Mouse (Mus musculus) neural tube, embryonic 12.5 days (tissue): ENCODE results near the gene Gemin7. TPM values are rescaled to one million over a fixed set of nuclear protein-coding genes. Genes with fewer than 3 reads are reported as not detected.

Experiments used
- ATAC-seq: fragments of 200-750 bp; cut with Nextera tagmentation; 2 replicates; pipeline ENCODE4 v1.8.0; 2017; ENCODE audit warnings: low read depth, mild to moderate bottlenecking, moderate TSS enrichment, moderate library complexity; ENCODE audit not compliant: low FRiP score
- H3K27ac ChIP-seq: fragments of 300-500 bp; sonication (generic); 2 replicates; pipeline ENCODE4 v1.5.1; 2016
- H3K27me3 ChIP-seq: fragments of 300-500 bp; sonication (generic); replicated peaks from 2 replicates; pipeline ENCODE4 v1.6.1; 2016; ENCODE audit warnings: mild to moderate bottlenecking
- H3K36me3 ChIP-seq: fragments of 300-500 bp; sonication (generic); 2 replicates; pipeline ENCODE4 v1.6.1; 2016; ENCODE audit warnings: mild to moderate bottlenecking
- H3K4me1 ChIP-seq: fragments of 300-500 bp; sonication (generic); 2 replicates; pipeline ENCODE4 v1.6.1; 2016
- H3K4me2 ChIP-seq: fragments of 300-500 bp; sonication (generic); replicated peaks from 2 replicates; pipeline ENCODE4 v1.6.1; 2016; ENCODE audit warnings: mild to moderate bottlenecking
- H3K4me3 ChIP-seq: fragments of 300-500 bp; sonication (generic); 2 replicates; pipeline ENCODE4 v1.5.1; 2016
- H3K9ac ChIP-seq: fragments of 300-500 bp; sonication (generic); 2 replicates; pipeline ENCODE4 v1.6.1; 2016; ENCODE audit warnings: mild to moderate bottlenecking
- H3K9me3 ChIP-seq: fragments of 300-500 bp; sonication (generic); 2 replicates; pipeline ENCODE4 v1.6.1; 2016; ENCODE audit warnings: mild to moderate bottlenecking
- WGBS: fragments of 180-500 bp; shearing (Covaris S2); methylation state at CpG from one replicate; pipeline ENCODE4 v1.1.7; 2016; 5-methylcytosine and 5-hydroxymethylcytosine counted together
- polyA plus RNA-seq: library from polyadenylated mRNA; unstranded; fragments of >200 nt; fragmentation: Nextera tagmentation; extraction: Ambion mirVana; gene quantifications from 2 replicates; pipeline ENCODE4 v1.2.1, GENCODE M21; 2016

Gemin7 gene
- polyA plus RNA-seq, 1 experiment from 2014 or later: 140 TPM

DNA sequence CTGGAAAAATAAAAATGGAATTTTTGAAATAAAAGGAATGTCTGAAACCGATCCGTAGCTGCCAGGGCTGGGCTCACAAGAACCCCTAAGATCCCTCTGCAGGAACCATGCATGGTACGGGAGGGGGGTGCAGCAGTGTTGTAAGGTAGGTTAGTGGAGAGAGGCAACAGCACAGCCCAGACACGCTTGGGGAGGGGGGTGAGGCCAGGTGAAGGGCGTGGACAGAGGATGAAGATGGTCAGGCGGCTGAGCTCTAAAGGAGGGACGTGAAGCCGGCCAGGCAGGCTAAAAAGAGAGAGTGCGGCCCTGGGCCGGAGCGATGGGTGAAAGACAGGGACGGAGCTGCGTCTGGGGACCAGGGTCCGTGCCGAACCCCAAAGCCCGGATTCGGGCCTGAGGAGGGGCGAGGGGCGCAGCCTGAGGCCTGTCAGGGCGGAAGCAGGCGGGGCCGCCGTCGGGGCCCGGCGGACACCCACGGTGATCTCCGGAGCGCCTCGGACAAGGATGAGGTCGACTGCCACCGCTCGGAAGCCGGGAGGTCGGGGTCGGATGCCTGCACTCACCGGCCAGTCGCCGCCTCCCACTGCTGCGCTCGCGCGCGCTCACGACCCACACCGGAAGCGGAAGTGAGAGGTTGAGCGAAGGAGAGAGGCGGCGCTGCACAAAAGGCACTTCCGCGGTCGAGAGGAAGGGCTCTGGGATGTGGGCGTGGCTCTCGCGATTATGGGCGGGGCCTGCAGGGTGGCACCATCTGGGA is 26.6 kb upstream of the Gemin7 start, which contains the start of gene Clasrp:
Gene Clasrp, minus strand, starts transcription at position 638 of the 757 bp plus-strand sequence.
- Histone ChIP-seq H3K27me3 (no peaks in the 10 kb centered on the region), H3K36me3 (peaks cover 30% of the 10 kb centered on the region), H3K9me3 (no peaks in the 10 kb centered on the region), H3K27ac (no peak within 1 kb of the TSS; the same call in 1 of the 2 replicates), H3K4me3 (peak within 1 kb of the TSS; percentile 94), H3K9ac (peak within 1 kb of the TSS; percentile 96), H3K4me1 (peaks cover 34% of the 10 kb centered on the region), H3K4me2 (peak within 1 kb of the TSS; percentile 90)
- peak; percentile 96 for ATAC-seq
- WGBS: 1% methylated on average over 57 of the region's 57 CpGs

DNA sequence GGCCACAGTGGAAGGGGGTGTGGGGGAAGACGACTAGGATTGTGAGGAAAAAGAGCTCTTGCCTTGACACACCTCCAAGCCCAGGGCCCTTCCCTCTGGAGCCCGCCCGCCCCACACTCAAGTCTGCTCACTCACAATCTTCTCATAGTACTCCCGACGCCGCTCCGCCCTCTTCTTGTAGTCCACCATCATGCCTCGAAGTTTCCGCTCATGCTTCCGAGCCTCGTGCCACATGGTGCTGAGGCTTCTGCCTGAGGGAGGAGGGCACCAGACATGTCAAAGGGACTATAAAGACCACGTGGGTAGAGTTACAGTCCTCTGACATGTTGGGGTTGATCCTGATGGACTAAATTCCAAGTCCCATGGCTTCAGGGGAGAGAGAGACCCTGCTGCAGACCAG is 25.7 kb upstream of the Gemin7 start:
- Histone ChIP-seq H3K9ac (peak overlapping the region; percentile 96; the same call in 1 of the 2 replicates), H3K27ac (no peak overlapping the region), H3K4me3 (no peak overlapping the region), H3K4me2 (peak overlapping the region; percentile 90), H3K27me3 (no peaks in the 10 kb centered on the region), H3K4me1 (peaks cover 34% of the 10 kb centered on the region), H3K9me3 (no peaks in the 10 kb centered on the region), H3K36me3 (peaks cover 38% of the 10 kb centered on the region)
- 82% methylated on average over 12 of the region's 12 CpGs for WGBS
- no peak for ATAC-seq

GRCm38 (mm10) chr7:19600562-19600961 is 23.2 kb upstream of the Gemin7 start:
- Histone ChIP-seq H3K27ac (no peak overlapping the region), H3K4me1 (peaks cover 34% of the 10 kb centered on the region), H3K9ac (no peak overlapping the region), H3K9me3 (no peaks in the 10 kb centered on the region), H3K27me3 (no peaks in the 10 kb centered on the region), H3K4me2 (no peak overlapping the region), H3K4me3 (no peak overlapping the region), H3K36me3 (peaks cover 54% of the 10 kb centered on the region)
- peak; percentile 25; the same call in 1 of the 2 replicates for ATAC-seq
- WGBS: 59% methylated on average over 5 of the region's 5 CpGs

GRCm38 (mm10) chr7:19593061-19593730 is 15.8 kb upstream of the Gemin7 start:
- H3K4me2 ChIP-seq: no peak overlapping the region
- 93% methylated on average over 10 of the region's 10 CpGs for WGBS
- no peaks in the 10 kb centered on the region for H3K9me3 ChIP-seq
- no peaks in the 10 kb centered on the region for H3K4me1 ChIP-seq
- H3K36me3 ChIP-seq: peaks cover 89% of the 10 kb centered on the region
- no peaks in the 10 kb centered on the region for H3K27me3 ChIP-seq
- H3K27ac ChIP-seq: no peak overlapping the region
- H3K9ac ChIP-seq: no peak overlapping the region
- no peak overlapping the region for H3K4me3 ChIP-seq
- no peak for ATAC-seq

DNA sequence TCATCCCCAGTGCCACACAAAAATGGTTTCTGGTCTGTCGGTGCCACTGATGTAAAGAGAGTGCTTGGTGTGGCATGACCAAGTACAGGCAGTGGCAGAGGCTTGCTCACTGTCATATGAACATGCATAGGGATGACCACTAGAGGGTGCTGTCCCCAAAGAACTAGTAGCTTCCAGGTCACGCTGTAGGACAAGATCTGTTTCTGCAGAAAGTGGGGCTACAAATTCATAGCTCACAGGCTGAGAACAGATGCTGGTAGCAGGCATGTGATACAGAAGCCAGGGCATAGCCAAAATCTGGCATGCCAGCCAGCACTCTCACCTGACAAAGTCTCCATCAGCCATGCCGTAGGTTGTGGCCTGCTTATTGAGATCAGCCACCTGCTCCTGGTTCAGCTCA is 12.5 kb upstream of the Gemin7 start:
- WGBS: 63% methylated on average over 3 of the region's 3 CpGs
- Histone ChIP-seq H3K4me2 (no peak overlapping the region), H3K9me3 (no peaks in the 10 kb centered on the region), H3K27ac (no peak overlapping the region), H3K36me3 (peaks cover 98% of the 10 kb centered on the region), H3K4me3 (no peak overlapping the region), H3K9ac (no peak overlapping the region), H3K27me3 (no peaks in the 10 kb centered on the region), H3K4me1 (no peaks in the 10 kb centered on the region)
- peak; percentile 46; the same call in 1 of the 2 replicates for ATAC-seq

- Histone ChIP-seq H3K4me3 (no peak overlapping the region), H3K9me3 (no peaks in the 10 kb centered on the region), H3K4me2 (no peak overlapping the region), H3K27me3 (no peaks in the 10 kb centered on the region), H3K36me3 (peaks cover 100% of the 10 kb centered on the region), H3K4me1 (no peaks in the 10 kb centered on the region), H3K9ac (no peak overlapping the region), H3K27ac (no peak overlapping the region)
- ATAC-seq: no peak
- WGBS: 60% methylated on average over 3 of the region's 3 CpGs
Measured at GRCm38 (mm10) chr7:19589207-19589606, 11.8 kb upstream of the Gemin7 start.

- Histone ChIP-seq H3K36me3 (peaks cover 94% of the 10 kb centered on the region), H3K4me2 (no peak overlapping the region), H3K4me3 (no peak overlapping the region), H3K27ac (no peak overlapping the region), H3K9ac (no peak overlapping the region), H3K9me3 (no peaks in the 10 kb centered on the region), H3K27me3 (no peaks in the 10 kb centered on the region), H3K4me1 (no peaks in the 10 kb centered on the region)
- WGBS: 68% methylated on average over 46 of the region's 46 CpGs
- no peak for ATAC-seq
Measured at GRCm38 (mm10) chr7:19586269-19586668, 8.9 kb upstream of the Gemin7 start.

GRCm38 (mm10) chr7:19580634-19581033 is 3.2 kb upstream of the Gemin7 start:
- no peak overlapping the region for H3K9ac ChIP-seq
- no peak overlapping the region for H3K4me2 ChIP-seq
- no peak for ATAC-seq
- H3K27ac ChIP-seq: no peak overlapping the region
- peaks cover 47% of the 10 kb centered on the region for H3K27me3 ChIP-seq
- H3K9me3 ChIP-seq: no peaks in the 10 kb centered on the region
- peaks cover 51% of the 10 kb centered on the region for H3K36me3 ChIP-seq
- 87% methylated on average over 8 of the region's 8 CpGs for WGBS
- H3K4me1 ChIP-seq: peaks cover 9% of the 10 kb centered on the region
- no peak overlapping the region for H3K4me3 ChIP-seq

GRCm38 (mm10) chr7:19579751-19580150 is 2.4 kb upstream of the Gemin7 start:
- Histone ChIP-seq H3K4me3 (no peak overlapping the region), H3K4me2 (no peak overlapping the region), H3K27ac (no peak overlapping the region), H3K9me3 (no peaks in the 10 kb centered on the region), H3K9ac (no peak overlapping the region), H3K4me1 (peaks cover 9% of the 10 kb centered on the region), H3K27me3 (peaks cover 53% of the 10 kb centered on the region), H3K36me3 (peaks cover 42% of the 10 kb centered on the region)
- WGBS: 87% methylated on average over 10 of the region's 10 CpGs
- ATAC-seq: no peak

GRCm38 (mm10) chr7:19578436-19578835 is 1.0 kb upstream of the Gemin7 start:
- no peak overlapping the region for H3K27ac ChIP-seq
- ATAC-seq: no peak
- H3K9ac ChIP-seq: no peak overlapping the region
- H3K4me3 ChIP-seq: no peak overlapping the region
- H3K27me3 ChIP-seq: peaks cover 55% of the 10 kb centered on the region
- no peak overlapping the region for H3K4me2 ChIP-seq
- 62% methylated on average over 4 of the region's 4 CpGs for WGBS
- H3K36me3 ChIP-seq: peaks cover 29% of the 10 kb centered on the region
- no peaks in the 10 kb centered on the region for H3K9me3 ChIP-seq
- peaks cover 13% of the 10 kb centered on the region for H3K4me1 ChIP-seq

GRCm38 (mm10) chr7:19577877-19578414 is 551 bp upstream of the Gemin7 start:
- no peak for ATAC-seq
- H3K27me3 ChIP-seq: peaks cover 55% of the 10 kb centered on the region
- H3K4me1 ChIP-seq: peaks cover 15% of the 10 kb centered on the region
- no peak overlapping the region for H3K9ac ChIP-seq
- H3K36me3 ChIP-seq: peaks cover 27% of the 10 kb centered on the region
- 17% methylated on average over 10 of the region's 10 CpGs for WGBS
- H3K4me3 ChIP-seq: peak overlapping the region; percentile 9; the same call in 1 of the 2 replicates
- H3K4me2 ChIP-seq: peak overlapping the region; percentile 56
- no peaks in the 10 kb centered on the region for H3K9me3 ChIP-seq
- no peak overlapping the region for H3K27ac ChIP-seq

- peaks cover 28% of the 10 kb centered on the region for H3K4me1 ChIP-seq
- peaks cover 55% of the 10 kb centered on the region for H3K27me3 ChIP-seq
- H3K4me3 ChIP-seq: no peak overlapping the region
- 65% methylated on average over 3 of the region's 3 CpGs for WGBS
- ATAC-seq: no peak
- no peaks in the 10 kb centered on the region for H3K9me3 ChIP-seq
- no peak overlapping the region for H3K9ac ChIP-seq
- no peak overlapping the region for H3K4me2 ChIP-seq
- peaks cover 6% of the 10 kb centered on the region for H3K36me3 ChIP-seq
- H3K27ac ChIP-seq: no peak overlapping the region
Measured at GRCm38 (mm10) chr7:19575559-19575958, 1.8 kb downstream of the Gemin7 start.
